Mouse (Mus musculus) hindbrain, embryonic 10.5 days (tissue): ENCODE measurements around the gene Stra8. TPM values are rescaled to one million over a fixed set of nuclear protein-coding genes. Genes with fewer than 3 reads are reported as not detected.
A peak's percentile ranks its signal among the peaks of the same experiment; 100 is the strongest.

Experiments used
- DNase-seq: peaks from one replicate; pipeline ENCODE4 v3.0.0-alpha.2; 2017; ENCODE audit warnings: low spot score
- H3K27ac ChIP-seq: fragments of 300-500 bp; sonication (generic); 2 replicates; pipeline ENCODE4 v1.5.1; 2016; ENCODE audit warnings: mild to moderate bottlenecking, moderate library complexity
- H3K27me3 ChIP-seq: fragments of 300-500 bp; sonication (generic); 2 replicates; pipeline ENCODE4 v1.6.1; 2016; ENCODE audit warnings: mild to moderate bottlenecking; ENCODE audit not compliant: poor library complexity, insufficient read depth, severe bottlenecking
- H3K36me3 ChIP-seq: fragments of 300-500 bp; sonication (generic); 2 replicates; pipeline ENCODE4 v1.6.1; 2016; ENCODE audit warnings: mild to moderate bottlenecking, moderate library complexity
- H3K4me1 ChIP-seq: fragments of 300-500 bp; sonication (generic); replicated peaks from 2 replicates; pipeline ENCODE4 v1.6.1; 2016; ENCODE audit warnings: mild to moderate bottlenecking
- H3K4me3 ChIP-seq: fragments of 300-500 bp; sonication (generic); 2 replicates; pipeline ENCODE4 v1.5.1; 2016; ENCODE audit warnings: mild to moderate bottlenecking, moderate library complexity
- H3K9me3 ChIP-seq: fragments of 300-500 bp; sonication (generic); 2 replicates; pipeline ENCODE4 v1.6.1; 2016; ENCODE audit warnings: mild to moderate bottlenecking, moderate library complexity
- WGBS: fragments of 180-500 bp; shearing (Covaris S2); methylation state at CpG from one replicate; pipeline ENCODE4 v1.1.7; 2016; 5-methylcytosine and 5-hydroxymethylcytosine counted together
- polyA plus RNA-seq: library from polyadenylated mRNA; unstranded; fragments of >200 nt; fragmentation: Nextera tagmentation; extraction: Ambion mirVana; gene quantifications from 2 replicates; pipeline ENCODE4 v1.2.1, GENCODE M21; 2016

The Stra8 gene
- polyA plus RNA-seq, 1 experiment from 2014 or later: not detected

DNA sequence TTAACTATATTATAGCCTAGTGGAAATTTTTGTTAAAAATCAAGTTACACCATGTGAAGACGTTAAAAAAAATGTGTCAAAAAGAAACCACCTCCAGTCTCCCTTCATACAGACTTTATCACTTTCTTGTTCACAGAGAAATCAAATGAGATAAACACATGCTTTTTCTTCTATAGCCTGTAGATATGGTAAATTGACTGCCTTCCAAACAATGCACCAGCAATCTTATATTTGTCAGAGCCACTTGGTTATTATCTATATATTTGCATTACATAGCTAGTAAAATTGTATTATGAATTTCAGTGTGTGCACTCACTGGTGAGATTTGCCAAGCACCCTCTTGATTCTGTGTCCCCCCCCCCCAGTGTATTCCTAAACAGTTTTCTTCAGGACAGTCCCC lies 12.7 kb downstream of the Stra8 start:
- H3K9me3 ChIP-seq: no peaks in the 10 kb centered on the region
- H3K27ac ChIP-seq: no peak overlapping the region
- 91% methylated on average over 1 of the region's 1 CpGs for WGBS
- H3K4me1 ChIP-seq: no peaks in the 10 kb centered on the region
- no peaks in the 10 kb centered on the region for H3K27me3 ChIP-seq
- DNase-seq: no peak
- H3K4me3 ChIP-seq: no peak overlapping the region
- no peaks in the 10 kb centered on the region for H3K36me3 ChIP-seq

DNA sequence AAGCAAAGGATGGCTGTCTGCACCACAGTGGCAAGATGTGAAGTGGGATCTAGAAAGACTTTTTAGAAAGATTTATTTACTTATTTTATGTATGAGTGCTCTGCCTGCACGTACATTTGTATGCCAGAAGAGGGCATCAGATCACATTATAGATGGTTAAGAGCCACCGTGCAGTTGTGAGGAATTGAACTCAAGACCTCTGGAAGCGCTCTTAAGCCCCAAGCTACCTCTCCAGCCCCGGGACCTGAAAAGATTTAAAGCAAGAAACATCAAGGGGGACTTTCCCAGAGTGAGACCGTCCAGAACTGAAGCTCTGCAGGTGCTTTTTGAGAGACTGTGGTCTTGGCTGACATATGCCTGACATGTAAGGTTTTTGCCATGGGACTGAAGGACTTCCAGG lies 16.8 kb downstream of the Stra8 start:
- H3K27me3 ChIP-seq: no peaks in the 10 kb centered on the region
- peaks cover 5% of the 10 kb centered on the region; the same call in 1 of the 2 replicates for H3K4me1 ChIP-seq
- no peaks in the 10 kb centered on the region for H3K36me3 ChIP-seq
- H3K27ac ChIP-seq: no peak overlapping the region
- DNase-seq: no peak
- no peaks in the 10 kb centered on the region for H3K9me3 ChIP-seq
- H3K4me3 ChIP-seq: no peak overlapping the region
- WGBS: 69% methylated on average over 5 of the region's 5 CpGs

DNA sequence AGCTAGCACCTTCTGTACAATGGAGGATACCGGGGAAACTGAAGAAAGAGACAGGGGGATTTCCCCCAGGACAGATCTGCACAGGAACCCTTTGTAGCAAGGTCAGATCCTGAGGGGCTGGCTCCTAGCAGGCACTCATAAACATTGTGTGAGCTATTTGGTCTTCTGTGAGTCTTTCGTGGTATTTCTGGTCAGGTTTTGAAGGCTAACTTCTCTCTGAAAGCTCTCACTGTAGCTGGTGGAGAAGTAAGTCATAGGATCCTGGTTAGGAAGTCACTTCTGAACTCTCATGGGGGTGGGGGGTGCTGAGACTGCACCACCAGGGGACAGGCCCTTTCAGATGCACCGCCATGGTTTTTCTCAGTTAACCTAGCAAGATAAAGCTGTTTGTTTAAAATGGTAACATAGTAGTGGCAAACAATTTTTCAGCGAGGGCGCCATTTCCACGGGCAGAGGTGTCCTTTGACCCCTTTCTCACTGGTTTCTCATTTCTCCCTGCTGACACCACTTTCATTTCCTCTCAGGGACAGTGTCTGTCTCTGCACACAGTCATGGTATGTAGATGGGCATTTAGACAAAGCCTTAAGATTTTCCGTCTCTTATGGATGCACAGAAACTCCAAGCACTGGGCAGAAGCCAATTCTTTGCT lies 18.4 kb downstream of the Stra8 start:
- Histone ChIP-seq H3K27me3 (no peaks in the 10 kb centered on the region), H3K36me3 (no peaks in the 10 kb centered on the region), H3K27ac (0 out of 2 replicates have a peak overlapping the region, but pooled peaks have one; percentile 23), H3K4me3 (no peak overlapping the region), H3K9me3 (no peaks in the 10 kb centered on the region), H3K4me1 (peaks cover 5% of the 10 kb centered on the region; the same call in 1 of the 2 replicates)
- 69% methylated on average over 7 of the region's 7 CpGs for WGBS
- no peak for DNase-seq

DNA sequence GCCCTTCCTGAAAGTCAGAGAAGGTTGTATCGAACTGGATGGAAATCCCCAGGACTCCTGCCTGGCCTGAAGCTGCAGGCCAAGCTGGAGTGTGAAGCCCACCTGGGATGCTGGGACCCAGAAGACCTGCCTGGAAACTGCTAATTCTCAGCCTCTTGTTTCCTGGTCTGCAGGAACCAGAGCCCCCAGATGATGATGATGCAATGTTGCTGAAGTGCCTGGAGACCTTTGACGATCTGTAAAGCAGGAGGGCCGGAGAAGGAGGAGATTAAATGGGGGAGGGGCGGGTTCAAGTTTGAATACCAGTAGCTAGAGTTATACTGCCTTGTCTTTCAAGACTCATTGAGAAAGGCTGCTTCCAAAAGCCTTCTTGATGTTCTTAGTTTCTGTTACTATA lies 19.0 kb downstream of the Stra8 start:
- H3K4me3 ChIP-seq: no peak overlapping the region
- H3K36me3 ChIP-seq: no peaks in the 10 kb centered on the region
- DNase-seq: no peak
- H3K9me3 ChIP-seq: no peaks in the 10 kb centered on the region
- WGBS: 54% methylated on average over 4 of the region's 4 CpGs
- H3K27ac ChIP-seq: 0 out of 2 replicates have a peak overlapping the region, but pooled peaks have one; percentile 23
- H3K4me1 ChIP-seq: peaks cover 5% of the 10 kb centered on the region; the same call in 1 of the 2 replicates
- no peaks in the 10 kb centered on the region for H3K27me3 ChIP-seq

DNA sequence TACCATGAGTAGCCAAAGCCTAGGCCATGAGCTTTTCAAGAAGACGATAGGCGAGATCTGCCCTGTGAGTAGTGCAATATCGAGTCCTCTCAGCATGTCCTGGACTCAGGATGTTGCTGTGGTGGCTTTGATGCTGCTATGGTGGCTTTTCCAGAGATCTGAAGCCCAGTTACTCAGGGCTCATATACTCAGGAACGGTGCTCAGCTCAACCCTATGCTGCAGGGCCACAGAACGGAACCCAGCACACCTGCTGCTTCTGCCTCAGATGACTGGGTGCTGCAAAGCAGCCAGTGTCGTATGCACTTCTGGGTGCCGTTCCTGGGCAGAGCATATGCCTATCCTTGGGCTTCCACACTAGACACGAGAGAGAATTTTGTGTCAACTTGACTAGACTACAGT lies 19.5 kb downstream of the Stra8 start:
- no peaks in the 10 kb centered on the region for H3K27me3 ChIP-seq

DNA sequence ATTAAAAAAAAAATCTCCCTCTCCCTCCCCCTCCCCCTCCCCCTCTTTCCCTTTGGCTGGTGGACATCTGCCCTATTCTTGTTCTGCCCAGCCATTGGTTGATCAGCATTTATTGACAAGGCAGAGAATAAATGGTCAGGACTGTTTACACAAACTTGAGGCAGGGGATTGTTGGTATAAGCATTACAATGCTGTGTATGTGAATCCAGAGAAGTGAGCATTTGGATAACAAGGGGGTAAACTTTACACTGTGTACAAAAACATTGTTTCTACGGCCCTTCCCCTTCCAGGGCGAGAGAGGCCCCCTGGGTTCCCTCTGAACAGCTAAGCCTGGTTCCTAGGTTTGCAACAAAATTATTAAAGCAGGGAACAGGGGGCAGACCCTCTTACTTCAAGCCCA lies 21.5 kb downstream of the Stra8 start:
- 74% methylated on average over 2 of the region's 2 CpGs for WGBS
- H3K36me3 ChIP-seq: no peaks in the 10 kb centered on the region

More for the DNA sequence above, 19.5 kb downstream of the Stra8 start:
- WGBS: 89% methylated on average over 8 of the region's 8 CpGs
- no peak for DNase-seq
- no peaks in the 10 kb centered on the region for H3K36me3 ChIP-seq
- peaks cover 10% of the 10 kb centered on the region for H3K4me1 ChIP-seq
- H3K9me3 ChIP-seq: no peaks in the 10 kb centered on the region
- H3K4me3 ChIP-seq: no peak overlapping the region
- no peak overlapping the region for H3K27ac ChIP-seq

DNA sequence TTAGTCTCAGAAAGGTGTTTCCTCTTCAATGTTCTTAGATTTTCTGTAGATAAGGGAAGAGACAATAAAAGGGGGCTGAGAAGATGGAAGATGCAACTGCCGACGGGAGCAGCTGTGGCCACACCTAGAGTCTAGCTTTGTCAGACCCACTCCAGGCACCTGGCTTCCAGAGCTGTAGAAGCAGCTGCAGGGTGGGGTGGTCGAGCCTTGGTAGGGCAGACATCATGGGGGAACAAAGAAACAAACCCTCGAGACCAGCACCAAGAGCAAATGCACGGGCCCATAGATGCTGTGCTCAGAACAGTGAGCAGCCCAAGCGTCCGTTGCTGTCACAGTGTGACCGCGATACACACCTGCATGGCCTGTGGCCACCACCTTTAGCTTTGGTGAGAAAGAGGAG lies 22.5 kb downstream of the Stra8 start:
- no peak overlapping the region for H3K4me3 ChIP-seq

More for the DNA sequence above, 21.5 kb downstream of the Stra8 start:
- Histone ChIP-seq H3K27me3 (no peaks in the 10 kb centered on the region), H3K4me1 (peaks cover 14% of the 10 kb centered on the region), H3K4me3 (no peak overlapping the region), H3K9me3 (no peaks in the 10 kb centered on the region), H3K27ac (no peak overlapping the region)
- DNase-seq: no peak

DNA sequence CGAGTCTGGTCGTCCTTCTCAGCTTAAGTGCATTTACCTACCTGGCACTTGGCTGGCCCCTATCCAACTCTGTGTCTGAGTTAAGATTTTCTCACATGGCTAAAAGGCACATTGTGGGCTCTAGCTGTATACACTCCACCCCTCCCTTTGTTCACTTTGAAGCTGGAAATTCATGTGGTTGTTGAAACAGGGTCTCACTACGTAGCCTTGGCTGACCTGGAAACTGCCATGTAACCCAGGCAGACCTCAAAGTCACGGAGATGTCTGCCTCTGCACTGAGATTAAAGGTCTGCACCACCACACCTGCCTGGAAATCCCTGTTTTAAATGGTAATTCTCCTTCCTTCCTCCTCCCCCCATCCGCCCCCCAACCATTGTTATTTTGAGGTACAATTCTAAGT lies 23.5 kb downstream of the Stra8 start:
- H3K27me3 ChIP-seq: peaks cover 6% of the 10 kb centered on the region
- H3K4me1 ChIP-seq: peaks cover 17% of the 10 kb centered on the region
- no peaks in the 10 kb centered on the region for H3K36me3 ChIP-seq
- H3K27ac ChIP-seq: no peak overlapping the region
- 85% methylated on average over 5 of the region's 5 CpGs for WGBS
- DNase-seq: no peak
- H3K4me3 ChIP-seq: no peak overlapping the region
- 0 out of 2 replicates have a peak, but pooled peaks cover 3% of the 10 kb centered on the region for H3K9me3 ChIP-seq

More for the DNA sequence above, 22.5 kb downstream of the Stra8 start:
- Histone ChIP-seq H3K27me3 (no peaks in the 10 kb centered on the region), H3K27ac (no peak overlapping the region), H3K36me3 (no peaks in the 10 kb centered on the region), H3K9me3 (no peaks in the 10 kb centered on the region), H3K4me1 (peaks cover 14% of the 10 kb centered on the region)
- 82% methylated on average over 9 of the region's 9 CpGs for WGBS
- DNase-seq: no peak

DNA sequence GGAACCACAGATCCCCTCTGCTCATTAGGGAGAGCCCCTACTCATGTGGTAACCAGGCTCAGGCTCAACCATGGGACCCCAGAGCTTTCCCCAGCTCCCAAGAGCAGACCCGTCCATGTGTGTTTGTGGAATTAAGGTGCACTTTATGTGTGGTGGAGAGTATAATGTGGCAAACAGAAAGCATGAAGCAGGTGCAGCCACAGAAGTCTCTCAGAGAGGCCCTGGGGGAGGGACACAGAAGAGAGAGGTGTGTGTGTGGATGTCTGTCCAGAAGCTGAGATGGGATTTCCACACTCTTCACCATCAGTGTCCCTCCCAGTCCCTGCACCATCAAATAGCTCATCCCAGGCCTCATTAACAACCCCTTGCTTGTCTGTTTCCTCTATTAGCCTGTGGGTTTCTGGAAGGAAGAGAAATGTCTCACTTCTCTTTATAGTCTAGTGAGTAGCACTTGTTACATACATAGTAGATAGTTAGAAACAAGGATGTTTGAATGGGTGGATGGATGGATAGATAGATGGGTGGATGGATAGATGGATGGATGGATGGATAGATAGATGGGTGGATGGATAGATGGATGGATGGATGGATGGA lies 26.6 kb downstream of the Stra8 start:
- DNase-seq: no peak
- 0 out of 2 replicates have a peak, but pooled peaks cover 3% of the 10 kb centered on the region for H3K9me3 ChIP-seq
- peaks cover 22% of the 10 kb centered on the region for H3K27me3 ChIP-seq
- WGBS: 97% methylated on average over 1 of the region's 1 CpGs
- H3K27ac ChIP-seq: no peak overlapping the region
- peaks cover 15% of the 10 kb centered on the region for H3K4me1 ChIP-seq
- H3K4me3 ChIP-seq: no peak overlapping the region
- H3K36me3 ChIP-seq: no peaks in the 10 kb centered on the region

DNA sequence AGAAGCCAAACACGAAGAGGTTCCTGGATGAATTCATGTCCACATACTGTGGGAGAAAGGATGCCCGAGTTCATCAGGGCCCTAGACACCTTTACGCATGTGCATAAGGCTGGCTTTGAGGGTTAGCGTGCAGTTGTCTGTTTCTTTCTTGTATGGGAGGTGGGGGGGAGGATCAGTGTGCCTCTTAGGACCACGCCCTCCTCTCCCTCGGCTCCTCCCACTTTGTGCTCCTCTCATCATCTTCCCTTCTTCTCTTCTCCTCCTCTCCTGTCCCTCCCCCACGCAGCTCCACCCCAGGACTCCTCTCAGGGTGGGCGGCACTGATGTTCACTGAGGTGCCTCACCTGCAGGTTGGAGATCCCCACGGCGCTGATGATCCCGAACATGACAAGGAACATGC lies 28.5 kb downstream of the Stra8 start:
- Histone ChIP-seq H3K27me3 (peaks cover 22% of the 10 kb centered on the region), H3K4me1 (peaks cover 15% of the 10 kb centered on the region), H3K27ac (no peak overlapping the region), H3K36me3 (no peaks in the 10 kb centered on the region), H3K4me3 (peak overlapping the region; percentile 41), H3K9me3 (0 out of 2 replicates have a peak, but pooled peaks cover 3% of the 10 kb centered on the region)
- 18% methylated on average over 11 of the region's 11 CpGs for WGBS
- no peak for DNase-seq

DNA sequence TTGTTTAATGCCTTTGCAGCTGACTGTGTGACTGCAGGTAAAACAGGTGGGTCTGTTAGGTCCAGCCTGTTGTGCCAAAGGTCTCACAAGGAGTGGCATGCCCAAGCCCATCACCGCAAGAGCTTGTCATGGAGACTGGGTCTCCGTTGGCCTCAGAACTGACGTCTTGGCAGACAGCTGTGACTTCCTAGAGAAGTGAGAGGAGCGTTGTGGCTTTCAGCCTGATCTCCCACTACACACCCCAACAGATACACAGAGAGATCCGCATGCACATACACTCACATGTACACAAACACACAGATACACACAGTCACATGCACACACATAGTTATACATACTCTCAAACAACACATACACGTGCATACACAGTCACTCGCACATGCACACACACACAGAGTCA lies 31.6 kb downstream of the Stra8 start:
- no peak for DNase-seq
- 0 out of 2 replicates have a peak, but pooled peaks cover 3% of the 10 kb centered on the region for H3K9me3 ChIP-seq
- H3K36me3 ChIP-seq: no peaks in the 10 kb centered on the region
- H3K4me1 ChIP-seq: peaks cover 20% of the 10 kb centered on the region
- 90% methylated on average over 7 of the region's 7 CpGs for WGBS
- H3K27me3 ChIP-seq: peaks cover 22% of the 10 kb centered on the region
- H3K4me3 ChIP-seq: no peak overlapping the region
- H3K27ac ChIP-seq: no peak overlapping the region

DNA sequence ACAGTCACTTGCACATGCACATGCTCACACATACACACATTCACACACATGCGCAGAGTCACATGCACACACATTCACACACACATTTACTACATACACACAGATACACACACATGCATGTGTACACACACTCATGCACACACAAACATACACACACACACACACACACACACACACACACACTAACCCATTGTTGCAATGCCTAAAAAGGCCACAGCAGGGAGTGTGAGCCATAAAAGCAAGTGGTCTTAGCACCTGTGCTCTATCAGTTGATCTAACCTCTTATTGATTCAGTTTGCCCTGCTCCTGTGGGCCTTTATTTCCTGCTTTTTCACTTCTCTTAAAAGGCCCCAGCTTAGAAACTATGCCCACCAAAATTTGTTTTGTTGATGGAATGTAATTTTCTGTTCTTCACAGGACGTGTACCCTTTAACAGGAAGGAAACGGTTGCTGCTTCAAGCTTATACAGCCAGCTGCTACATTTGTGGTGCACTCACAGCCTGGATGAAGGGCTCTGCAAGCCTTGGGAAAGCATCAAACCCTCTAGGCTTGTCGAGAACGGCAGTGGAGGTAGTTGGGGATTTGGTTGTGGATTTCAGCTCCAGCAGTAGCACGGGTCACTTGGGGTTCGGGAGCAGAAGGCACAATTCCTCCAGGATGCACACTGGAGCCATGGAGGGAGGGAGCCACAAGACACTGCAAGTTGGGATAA lies 32.1 kb downstream of the Stra8 start:
- peaks cover 20% of the 10 kb centered on the region for H3K4me1 ChIP-seq
- DNase-seq: no peak
- WGBS: 76% methylated on average over 7 of the region's 7 CpGs

More for the DNA sequence above, 32.1 kb downstream of the Stra8 start:
- Histone ChIP-seq H3K27me3 (peaks cover 22% of the 10 kb centered on the region), H3K36me3 (no peaks in the 10 kb centered on the region), H3K9me3 (0 out of 2 replicates have a peak, but pooled peaks cover 3% of the 10 kb centered on the region), H3K27ac (no peak overlapping the region), H3K4me3 (no peak overlapping the region)
